Mouse (Mus musculus) lung, adult 2 months (tissue): ENCODE data around the gene Slc24a4. TPM values are rescaled to one million over a fixed set of nuclear protein-coding genes. Genes with fewer than 3 reads are reported as not detected.
"Not testable (repeated sequence)": the region's sequence is repeated elsewhere in the genome, so short reads cannot be mapped to it uniquely, and the experiment has no call there.

Experiments used
- DNase-seq: peaks from one replicate; pipeline ENCODE4 v3.0.0; 2022
- H3K4me1 ChIP-seq: fragments of 200-500 bp; 2 replicates; pipeline ENCODE4 v1.6.1; 2011; ENCODE audit warnings: low read length; ENCODE audit not compliant: control insufficient read depth, insufficient read depth
- H3K4me3 ChIP-seq: fragments of 200-500 bp; replicated peaks from 2 replicates; pipeline ENCODE3; 2011; ENCODE audit warnings: low read depth, mild to moderate bottlenecking, control low read depth, low read length; ENCODE audit errors: extremely low read depth
- CTCF ChIP-seq: fragments of 200-500 bp; IDR thresholded peaks from 2 replicates; pipeline ENCODE4 v1.5.1; 2011; ENCODE audit warnings: mild to moderate bottlenecking, low read length, control low read depth; ENCODE audit not compliant: insufficient read depth
- POLR2A ChIP-seq: fragments of 200-500 bp; IDR thresholded peaks from 2 replicates; pipeline ENCODE4 v1.6.1; 2011; ENCODE audit warnings: low read depth, mild to moderate bottlenecking, control low read depth, low read length, borderline replicate concordance; ENCODE audit errors: extremely low read depth
- WGBS: fragments of 180-500 bp; shearing (Covaris S2); methylation state at CpG from one replicate; pipeline ENCODE4 v1.1.7; 2018; 5-methylcytosine and 5-hydroxymethylcytosine counted together
- polyA plus RNA-seq: library from polyadenylated mRNA; depleted of rRNA; stranded (reverse); fragments of >200 nt; gene quantifications from 2 replicates; pipeline ENCODE4 v1.2.3, GENCODE M21; 2012

The Slc24a4 gene
- polyA plus RNA-seq, 1 experiment, result 20.2 TPM

DNA sequence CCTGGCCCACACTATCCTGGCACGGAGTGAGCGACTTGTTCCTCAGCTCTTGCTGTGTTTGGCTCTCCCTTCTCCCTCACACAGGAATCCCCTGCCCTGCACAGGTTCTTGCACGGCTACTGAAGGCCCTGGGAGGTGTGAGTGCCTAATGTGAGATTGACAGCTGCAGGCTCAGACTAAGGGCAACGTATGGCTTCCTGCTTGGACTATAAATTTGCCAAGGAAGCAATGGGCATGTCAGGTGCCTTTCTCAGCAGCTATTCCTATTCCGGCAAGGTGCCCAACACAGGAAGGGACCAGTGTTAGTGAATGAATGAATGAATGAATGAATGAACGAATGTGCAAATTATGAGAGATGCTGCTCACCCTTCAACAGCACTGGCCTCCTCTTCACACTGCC lies 54.1 kb downstream of the Slc24a4 start:
- no peak for DNase-seq
- WGBS, result 79% methylated on average over 6 of the region's 6 CpGs
- H3K4me1 ChIP-seq, result peaks cover 11% of the 10 kb centered on the region

DNA sequence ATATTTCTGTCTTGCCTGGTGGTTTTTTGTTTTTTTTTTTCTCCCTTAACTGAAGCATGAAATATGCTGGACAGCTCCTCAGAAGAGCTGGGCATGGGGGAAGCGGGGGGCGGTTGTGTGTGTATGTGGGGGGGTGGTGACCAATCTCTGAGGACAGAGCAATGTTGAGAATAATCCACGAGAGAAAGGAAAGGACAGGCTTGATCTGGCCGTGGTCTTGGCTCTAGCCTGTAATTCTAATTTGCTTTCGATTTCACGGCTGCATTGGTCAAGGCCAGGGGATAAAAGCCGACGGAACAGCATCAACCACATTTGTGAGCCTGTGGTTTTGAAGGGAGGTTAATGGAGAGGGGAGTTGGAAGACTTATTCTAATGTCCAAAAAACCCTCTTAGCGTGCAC lies 54.7 kb downstream of the Slc24a4 start:
- WGBS, result 73% methylated on average over 9 of the region's 9 CpGs
- Histone ChIP-seq H3K4me1 (peaks cover 10% of the 10 kb centered on the region), H3K4me3 (no peak overlapping the region)
- DNase-seq, result no peak
- TF ChIP-seq CTCF (no peak), POLR2A (no peak)

More for the DNA sequence above, 54.1 kb downstream of the Slc24a4 start:
- TF ChIP-seq POLR2A (no peak), CTCF (no peak)
- H3K4me3 ChIP-seq, result no peak overlapping the region

GRCm38 (mm10) chr12:102190820-102191219 lies 62.3 kb downstream of the Slc24a4 start:
- no peak overlapping the region for H3K4me3 ChIP-seq
- H3K4me1 ChIP-seq, result no peaks in the 10 kb centered on the region
- DNase-seq, result no peak
- TF ChIP-seq POLR2A, result no peak
- TF ChIP-seq CTCF, result no peak
- 86% methylated on average over 11 of the region's 11 CpGs for WGBS

- no peak for DNase-seq
- whole genome bisulfite sequencing, result 80% methylated on average over 4 of the region's 4 CpGs
These were observed 73.0 kb downstream of the Slc24a4 start for GRCm38 (mm10) chr12:102201516-102201915.

DNA sequence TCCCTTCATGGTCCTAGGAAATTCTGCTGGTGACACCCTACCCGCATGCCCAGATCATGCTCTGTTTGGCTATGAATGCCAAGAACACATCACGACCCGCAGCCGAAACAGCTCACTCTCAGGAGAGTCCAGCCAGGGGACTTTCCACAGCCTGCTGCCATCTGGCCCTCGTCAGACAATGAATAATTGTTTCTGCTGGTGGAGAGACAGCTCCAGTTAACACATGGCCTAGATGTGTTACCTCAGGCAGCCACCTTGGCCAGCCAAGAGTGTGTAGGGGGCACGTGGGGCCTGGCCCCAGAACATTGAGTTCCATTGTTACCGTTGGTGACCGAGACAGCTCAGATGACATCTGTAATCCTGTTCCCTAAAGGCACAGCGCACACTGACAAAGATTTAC lies 74.4 kb downstream of the Slc24a4 start:
- Histone ChIP-seq H3K4me1 (no peaks in the 10 kb centered on the region; the same call in 1 of the 2 replicates), H3K4me3 (no peak overlapping the region)
- WGBS, result 51% methylated on average over 9 of the region's 9 CpGs
- DNase-seq, result no peak
- TF ChIP-seq POLR2A, result no peak
- no peak for TF ChIP-seq CTCF

More at GRCm38 (mm10) chr12:102201516-102201915, 73.0 kb downstream of the Slc24a4 start:
- Histone ChIP-seq H3K4me3 (no peak overlapping the region), H3K4me1 (no peaks in the 10 kb centered on the region; the same call in 1 of the 2 replicates)
- TF ChIP-seq POLR2A (no peak), CTCF (no peak)

DNA sequence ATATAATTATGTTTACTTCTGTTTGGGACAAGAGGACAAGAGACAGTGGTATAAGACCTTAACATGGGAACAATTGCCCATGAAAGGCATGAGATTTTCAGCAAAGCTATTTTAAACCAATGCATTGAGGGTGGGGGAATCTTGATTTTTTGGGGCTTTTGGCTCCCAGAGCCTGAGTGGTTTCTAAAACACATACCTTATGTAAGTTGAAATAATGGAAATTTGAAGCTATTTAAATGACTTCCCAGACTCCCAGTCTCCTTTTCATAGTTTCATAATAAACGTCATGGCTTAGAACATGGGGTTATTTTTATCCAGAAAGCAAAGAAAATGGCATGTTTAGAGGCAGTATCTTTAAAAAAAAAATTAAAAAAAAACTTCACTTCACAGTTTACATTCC lies 77.9 kb downstream of the Slc24a4 start:
- Histone ChIP-seq H3K4me3 (no peak overlapping the region), H3K4me1 (peaks cover 6% of the 10 kb centered on the region)
- WGBS, result 60% methylated on average over 1 of the region's 1 CpGs
- DNase-seq, result no peak
- TF ChIP-seq POLR2A (no peak), CTCF (no peak)

DNA sequence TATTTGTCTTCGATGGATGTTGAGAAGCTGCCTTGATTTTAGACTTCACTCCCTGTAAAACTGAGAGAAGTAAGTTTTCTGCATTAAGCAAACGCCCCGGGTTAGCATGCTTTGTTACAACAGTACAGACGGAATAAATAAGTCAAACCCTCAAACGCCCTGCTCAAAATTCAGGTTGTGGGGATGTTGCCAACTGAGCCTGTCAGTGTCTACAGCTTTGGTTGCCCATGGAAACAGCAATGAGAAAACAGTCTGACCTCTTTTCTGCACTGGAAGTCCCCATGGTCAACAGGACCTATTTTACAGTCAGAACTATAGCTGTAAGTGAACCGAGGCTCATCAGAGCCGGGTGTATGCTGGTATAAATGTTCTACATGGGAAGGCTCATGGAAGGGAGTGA lies 78.7 kb downstream of the Slc24a4 start:
- Histone ChIP-seq H3K4me3 (no peak overlapping the region), H3K4me1 (peaks cover 6% of the 10 kb centered on the region)
- no peak for DNase-seq
- TF ChIP-seq POLR2A (no peak), CTCF (no peak)
- 84% methylated on average over 7 of the region's 7 CpGs for WGBS

GRCm38 (mm10) chr12:102210801-102211200 lies 82.3 kb downstream of the Slc24a4 start:
- peaks cover 6% of the 10 kb centered on the region for H3K4me1 ChIP-seq
- TF ChIP-seq CTCF, result no peak
- TF ChIP-seq POLR2A, result no peak
- WGBS, result 60% methylated on average over 2 of the region's 2 CpGs
- H3K4me3 ChIP-seq, result no peak overlapping the region
- no peak for DNase-seq

GRCm38 (mm10) chr12:102223404-102223803 lies 94.9 kb downstream of the Slc24a4 start:
- WGBS, result 77% methylated on average over 6 of the region's 6 CpGs
- no peak for TF ChIP-seq CTCF
- no peak for TF ChIP-seq POLR2A
- no peak overlapping the region for H3K4me3 ChIP-seq
- H3K4me1 ChIP-seq, result no peaks in the 10 kb centered on the region
- no peak for DNase-seq

DNA sequence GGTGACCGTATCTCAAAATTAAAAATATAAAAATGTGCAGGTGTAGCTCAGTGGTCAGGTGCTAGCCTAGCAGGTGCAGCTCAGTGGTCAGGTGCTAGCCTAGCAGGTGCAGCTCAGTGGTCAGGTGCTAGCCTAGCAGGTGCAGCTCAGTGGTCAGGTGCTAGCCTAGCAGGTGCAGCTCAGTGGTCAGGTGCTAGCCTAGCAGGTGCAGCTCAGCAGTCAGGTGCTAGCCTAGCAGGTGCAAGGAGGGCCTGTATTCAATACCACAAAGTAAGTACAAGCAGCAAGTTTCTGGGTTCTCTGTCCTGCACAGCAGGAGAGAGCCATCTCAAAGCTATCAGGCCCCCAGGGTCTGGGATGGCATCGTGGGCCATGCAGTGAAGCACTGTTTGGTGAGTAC lies 95.6 kb downstream of the Slc24a4 start:
- WGBS, result 84% methylated on average over 2 of the region's 2 CpGs
- not testable (repeated sequence) for H3K4me1 ChIP-seq, H3K4me3 ChIP-seq, DNase-seq
